Mouse (Mus musculus) hindbrain, embryonic 13.5 days (tissue): ENCODE measurements around the gene Arhgap18. TPM values are rescaled to one million over a fixed set of nuclear protein-coding genes. Genes with fewer than 3 reads are reported as not detected.

ENCODE experiments used
- ATAC-seq: fragments of 200-750 bp; cut with Nextera tagmentation; 2 replicates; pipeline ENCODE4 v1.8.0; 2017; ENCODE audit warnings: moderate TSS enrichment; ENCODE audit not compliant: low FRiP score
- H3K27ac ChIP-seq: fragments of 300-500 bp; sonication (generic); 2 replicates; pipeline ENCODE4 v1.5.1; 2015; ENCODE audit warnings: inconsistent platforms, mild to moderate bottlenecking, moderate library complexity
- H3K27me3 ChIP-seq: fragments of 300-500 bp; sonication (generic); 2 replicates; pipeline ENCODE4 v1.6.1; 2015; ENCODE audit warnings: mild to moderate bottlenecking, inconsistent platforms
- H3K36me3 ChIP-seq: fragments of 300-500 bp; sonication (generic); 2 replicates; pipeline ENCODE4 v1.6.1; 2015; ENCODE audit warnings: mild to moderate bottlenecking, inconsistent platforms
- H3K4me1 ChIP-seq: fragments of 300-500 bp; sonication (generic); replicated peaks from 2 replicates; pipeline ENCODE4 v1.6.1; 2015; ENCODE audit warnings: inconsistent platforms
- H3K4me2 ChIP-seq: fragments of 300-500 bp; sonication (generic); 2 replicates; pipeline ENCODE4 v1.6.1; 2015; ENCODE audit warnings: inconsistent platforms, mild to moderate bottlenecking, moderate library complexity
- H3K4me3 ChIP-seq: fragments of 300-500 bp; sonication (generic); 2 replicates; pipeline ENCODE4 v1.5.1; 2015; ENCODE audit warnings: mild to moderate bottlenecking, inconsistent platforms
- H3K9ac ChIP-seq: fragments of 300-500 bp; sonication (generic); 2 replicates; pipeline ENCODE4 v1.6.1; 2015; ENCODE audit warnings: mild to moderate bottlenecking, inconsistent platforms
- H3K9me3 ChIP-seq: fragments of 300-500 bp; sonication (generic); 2 replicates; pipeline ENCODE4 v1.6.1; 2016; ENCODE audit warnings: inconsistent platforms
- WGBS: fragments of 180-500 bp; shearing (Covaris S2); methylation state at CpG from one replicate; pipeline ENCODE4 v1.1.7; 2015; 5-methylcytosine and 5-hydroxymethylcytosine counted together
- polyA plus RNA-seq: library from polyadenylated mRNA; unstranded; fragments of >200 nt; fragmentation: Nextera tagmentation; extraction: Ambion mirVana; gene quantifications from 2 replicates; pipeline ENCODE4 v1.2.1, GENCODE M21; 2015

Gene Arhgap18
- polyA plus RNA-seq, 1 experiment from 2014 or later = 14.0 TPM

DNA sequence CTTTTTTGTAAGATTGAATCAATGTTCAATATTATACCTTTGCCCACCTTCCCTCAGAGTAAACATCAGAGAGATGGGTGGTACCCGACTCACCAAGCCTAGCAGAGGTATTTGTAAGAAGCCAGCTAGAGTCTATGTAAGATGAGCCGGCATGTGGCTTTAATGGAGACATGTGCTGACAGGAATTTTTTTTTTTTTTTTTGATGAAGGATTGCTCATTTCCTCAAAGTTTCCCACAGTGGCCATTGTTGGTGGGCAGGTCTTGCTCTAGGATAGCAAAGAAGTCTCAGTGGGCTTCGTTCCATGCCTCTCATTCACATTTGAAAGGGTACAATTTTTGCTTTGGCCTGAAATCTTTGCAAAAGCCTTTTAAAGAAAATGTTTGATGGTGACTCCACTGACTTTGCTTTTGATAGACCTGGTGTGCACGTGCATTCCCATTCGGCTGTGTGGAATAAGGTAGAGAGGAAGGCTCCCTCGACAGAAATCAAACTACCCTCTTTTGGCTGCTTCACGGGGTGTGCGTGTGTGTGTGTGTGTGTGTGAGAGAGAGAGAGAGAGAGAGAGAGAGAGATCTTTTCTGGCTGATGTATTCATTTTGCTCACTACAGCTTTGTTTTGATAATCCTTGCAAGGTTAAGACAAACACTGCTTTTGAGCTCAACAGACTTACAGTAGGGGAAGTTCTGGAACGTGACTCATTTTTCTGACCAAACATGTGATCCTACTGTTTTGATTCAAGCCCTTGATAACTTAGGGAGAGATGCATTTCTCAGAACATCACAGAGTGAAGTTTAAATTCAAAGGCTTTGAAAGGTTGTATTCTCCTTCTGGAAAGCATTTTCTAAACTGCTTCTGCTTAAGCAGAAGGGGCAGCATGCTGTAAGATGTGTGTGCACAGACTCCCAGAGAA is 9.0 kb downstream of the Arhgap18 start:
- no peak overlapping the region for H3K4me3 ChIP-seq
- no peaks in the 10 kb centered on the region for H3K9me3 ChIP-seq
- no peak for ATAC-seq
- WGBS = 81% methylated on average over 9 of the region's 9 CpGs
- H3K27ac ChIP-seq = no peak overlapping the region
- no peaks in the 10 kb centered on the region for H3K4me1 ChIP-seq
- H3K4me2 ChIP-seq = no peak overlapping the region
- H3K27me3 ChIP-seq = no peaks in the 10 kb centered on the region
- no peaks in the 10 kb centered on the region for H3K36me3 ChIP-seq
- H3K9ac ChIP-seq = no peak overlapping the region

DNA sequence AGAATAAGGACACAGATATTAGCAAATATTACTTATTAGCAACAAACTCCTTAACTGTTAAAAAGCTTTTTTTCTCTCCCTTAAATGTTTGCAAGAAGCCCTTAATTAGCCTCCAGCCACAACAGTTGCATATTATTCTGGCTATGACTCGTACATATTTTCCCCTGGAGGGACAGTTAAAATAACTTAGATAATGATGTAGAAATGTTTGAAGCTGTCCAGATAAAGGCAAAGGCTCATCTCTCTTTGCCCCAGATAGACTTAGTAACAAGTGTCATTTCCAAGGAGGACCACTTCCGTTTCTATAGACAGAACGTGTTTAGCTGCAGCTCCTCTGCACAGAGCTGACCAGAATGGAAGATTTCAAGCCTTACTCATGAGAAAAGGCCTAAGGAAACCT is 14.0 kb downstream of the Arhgap18 start:
- ATAC-seq = no peak
- H3K27me3 ChIP-seq = no peaks in the 10 kb centered on the region
- 87% methylated on average over 3 of the region's 3 CpGs for WGBS
- no peaks in the 10 kb centered on the region for H3K9me3 ChIP-seq
- H3K4me3 ChIP-seq = no peak overlapping the region
- no peak overlapping the region for H3K27ac ChIP-seq
- no peaks in the 10 kb centered on the region for H3K4me1 ChIP-seq
- H3K4me2 ChIP-seq = no peak overlapping the region
- H3K9ac ChIP-seq = no peak overlapping the region
- no peaks in the 10 kb centered on the region for H3K36me3 ChIP-seq

DNA sequence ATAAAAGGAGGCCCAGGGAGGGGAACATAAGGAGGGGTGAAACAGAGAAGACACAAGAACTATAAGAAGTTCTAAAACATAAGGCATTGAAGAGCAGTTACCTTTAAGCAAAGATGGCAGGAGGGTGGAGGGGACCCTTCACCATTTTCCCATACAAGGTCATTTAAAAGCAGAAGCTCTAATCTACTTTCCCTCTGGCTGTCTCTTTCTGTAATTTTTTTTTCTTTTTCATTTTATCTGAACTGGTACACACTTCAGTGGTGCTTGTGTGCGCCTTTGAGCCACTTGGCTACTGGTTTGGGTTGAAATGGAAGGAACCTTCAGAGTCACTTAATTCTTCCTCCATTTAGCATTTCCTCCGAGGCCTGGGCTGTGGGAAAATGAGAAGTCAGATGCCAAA is 15.7 kb downstream of the Arhgap18 start:
- ATAC-seq = no peak
- Histone ChIP-seq H3K9ac (no peak overlapping the region), H3K4me2 (no peak overlapping the region), H3K4me1 (peaks cover 11% of the 10 kb centered on the region), H3K4me3 (no peak overlapping the region), H3K36me3 (no peaks in the 10 kb centered on the region), H3K27me3 (no peaks in the 10 kb centered on the region), H3K9me3 (no peaks in the 10 kb centered on the region), H3K27ac (no peak overlapping the region)
- 86% methylated on average over 2 of the region's 2 CpGs for WGBS

DNA sequence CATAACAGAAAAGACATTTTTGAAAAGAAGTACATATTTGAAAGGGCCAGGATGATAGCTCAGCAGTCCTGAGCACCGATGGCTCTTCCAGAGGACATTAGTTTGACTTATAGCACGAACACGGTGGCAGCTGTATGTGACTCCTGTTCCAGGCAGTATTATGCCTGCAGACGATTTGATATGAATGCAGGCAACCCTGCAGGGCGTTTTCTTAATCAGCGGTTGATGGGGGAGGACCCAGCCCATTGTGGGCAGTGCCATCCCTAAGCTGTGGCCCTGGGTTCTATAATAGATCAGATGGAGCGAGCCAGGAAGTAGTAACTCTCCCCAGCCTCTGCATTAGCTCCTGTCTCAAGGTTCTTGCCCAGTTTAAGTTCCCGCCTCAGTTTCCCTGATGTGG is 16.8 kb downstream of the Arhgap18 start:
- Histone ChIP-seq H3K27me3 (no peaks in the 10 kb centered on the region), H3K9ac (no peak overlapping the region), H3K9me3 (no peaks in the 10 kb centered on the region), H3K36me3 (no peaks in the 10 kb centered on the region), H3K4me1 (peaks cover 14% of the 10 kb centered on the region), H3K4me2 (no peak overlapping the region), H3K27ac (no peak overlapping the region), H3K4me3 (no peak overlapping the region)
- 81% methylated on average over 8 of the region's 8 CpGs for WGBS
- no peak for ATAC-seq

DNA sequence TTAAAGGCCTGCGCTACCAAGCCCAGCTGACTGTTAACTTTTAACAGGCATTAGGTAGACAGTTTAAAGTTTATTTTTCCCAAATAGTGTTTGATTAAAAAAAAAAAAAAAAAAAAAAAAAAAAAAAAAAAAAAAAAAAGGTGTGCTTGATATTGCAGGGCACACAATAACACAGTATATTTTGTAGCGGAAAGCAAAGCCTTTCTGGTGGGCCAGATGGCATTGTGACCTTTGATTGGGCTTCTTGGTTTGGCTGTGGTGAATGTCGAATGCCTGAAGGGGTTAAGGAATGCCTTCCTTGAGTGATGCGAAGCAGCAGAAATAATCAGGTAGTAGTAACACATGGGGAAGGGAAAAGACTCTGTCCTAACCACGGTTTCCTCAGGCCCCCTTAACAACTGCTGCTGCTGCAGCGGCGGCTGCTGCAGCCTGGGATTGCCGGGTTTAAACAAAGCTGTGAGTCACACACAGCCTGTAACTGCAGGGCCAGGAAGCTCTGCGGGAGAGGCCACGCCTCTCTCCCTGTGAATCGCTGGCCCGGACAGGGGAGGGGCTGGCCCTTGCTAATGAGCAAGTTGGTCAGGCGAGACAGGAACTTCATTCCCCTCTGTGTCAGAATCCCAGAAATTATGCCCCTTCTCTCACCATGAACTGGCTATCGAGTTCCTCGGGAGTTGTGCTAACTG is 18.9 kb downstream of the Arhgap18 start:
- Histone ChIP-seq H3K4me2 (peak overlapping the region; percentile 82), H3K36me3 (no peaks in the 10 kb centered on the region), H3K9me3 (no peaks in the 10 kb centered on the region), H3K4me1 (peaks cover 14% of the 10 kb centered on the region), H3K27me3 (no peaks in the 10 kb centered on the region), H3K9ac (peak overlapping the region; percentile 73), H3K4me3 (peak overlapping the region; percentile 55), H3K27ac (peak overlapping the region; percentile 86)
- WGBS = 7% methylated on average over 15 of the region's 15 CpGs
- ATAC-seq = peak; percentile 96

DNA sequence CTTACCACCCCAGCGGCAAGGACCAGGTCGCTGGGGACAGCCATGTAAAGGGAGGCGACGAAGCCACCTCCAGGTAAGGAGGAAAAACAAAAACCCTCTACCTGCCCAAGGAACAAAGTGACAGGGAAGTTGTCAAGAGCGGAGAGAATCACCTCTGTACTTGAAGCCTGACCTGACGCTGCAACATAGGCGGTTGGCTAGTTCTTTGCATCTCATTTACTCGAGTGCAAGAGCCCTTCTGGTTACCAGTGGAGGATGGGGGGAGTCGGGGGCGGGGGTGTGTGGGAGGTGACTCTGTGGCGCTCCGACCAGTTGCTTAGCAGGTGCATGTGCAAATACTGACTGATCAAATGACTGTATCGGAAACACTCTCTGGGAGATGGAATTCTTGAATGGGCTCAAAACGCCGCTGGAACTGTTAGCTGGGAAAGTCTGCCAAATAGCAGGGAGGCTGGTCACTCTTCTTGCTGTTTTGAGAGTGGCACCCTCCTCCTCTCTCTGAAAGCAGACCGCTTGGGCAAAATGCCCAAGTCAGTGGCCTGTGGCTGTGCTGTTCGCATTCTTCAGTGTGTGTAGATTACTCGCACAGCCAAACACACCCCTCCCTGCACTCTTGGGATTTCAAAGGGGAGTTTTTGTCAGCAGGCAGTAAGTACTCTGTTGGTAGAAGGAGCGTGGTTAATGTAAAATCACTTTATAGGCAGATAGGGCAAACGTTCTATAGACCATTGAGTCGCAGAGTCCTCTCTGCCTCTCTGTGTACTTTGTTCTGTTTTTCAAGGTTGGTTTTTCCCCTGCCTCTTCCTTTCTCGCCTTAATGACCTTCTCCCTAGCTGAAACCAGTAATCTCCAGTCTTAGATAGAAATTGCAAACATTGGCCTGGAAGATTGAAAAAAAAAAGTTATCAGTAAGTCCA is 19.7 kb downstream of the Arhgap18 start:
- peak; percentile 89 for ATAC-seq
- Histone ChIP-seq H3K9me3 (no peaks in the 10 kb centered on the region), H3K4me2 (peak overlapping the region; percentile 82), H3K4me3 (peak overlapping the region; percentile 55), H3K4me1 (peaks cover 14% of the 10 kb centered on the region), H3K36me3 (no peaks in the 10 kb centered on the region), H3K9ac (peak overlapping the region; percentile 73), H3K27ac (peak overlapping the region; percentile 86), H3K27me3 (no peaks in the 10 kb centered on the region)
- 1% methylated on average over 22 of the region's 22 CpGs for WGBS

DNA sequence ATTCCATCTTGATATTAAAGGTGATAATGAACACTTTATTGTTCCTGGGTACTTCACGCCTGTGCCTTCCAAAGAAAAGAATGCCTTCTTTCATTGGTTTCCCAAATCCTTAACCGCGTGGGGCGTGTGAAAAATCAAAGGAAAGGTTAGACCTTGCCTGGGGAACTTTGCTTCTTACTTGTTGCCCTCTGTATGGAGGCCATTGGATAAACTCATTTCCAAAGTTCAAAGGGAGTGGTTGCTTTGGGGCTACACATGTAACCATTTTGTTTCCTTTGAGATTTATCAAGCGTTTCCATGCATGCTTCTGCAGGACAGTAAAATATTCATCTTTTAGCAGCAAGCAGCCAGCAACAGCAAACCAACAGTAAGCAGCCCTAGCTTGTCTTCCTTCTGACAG is 20.3 kb downstream of the Arhgap18 start:
- Histone ChIP-seq H3K4me1 (peaks cover 14% of the 10 kb centered on the region), H3K9ac (peak overlapping the region; percentile 73; the same call in 1 of the 2 replicates), H3K36me3 (no peaks in the 10 kb centered on the region), H3K27me3 (no peaks in the 10 kb centered on the region), H3K9me3 (no peaks in the 10 kb centered on the region), H3K4me2 (peak overlapping the region; percentile 82), H3K27ac (peak overlapping the region; percentile 86; the same call in 1 of the 2 replicates), H3K4me3 (peak overlapping the region; percentile 55)
- no peak for ATAC-seq
- 34% methylated on average over 5 of the region's 5 CpGs for WGBS

DNA sequence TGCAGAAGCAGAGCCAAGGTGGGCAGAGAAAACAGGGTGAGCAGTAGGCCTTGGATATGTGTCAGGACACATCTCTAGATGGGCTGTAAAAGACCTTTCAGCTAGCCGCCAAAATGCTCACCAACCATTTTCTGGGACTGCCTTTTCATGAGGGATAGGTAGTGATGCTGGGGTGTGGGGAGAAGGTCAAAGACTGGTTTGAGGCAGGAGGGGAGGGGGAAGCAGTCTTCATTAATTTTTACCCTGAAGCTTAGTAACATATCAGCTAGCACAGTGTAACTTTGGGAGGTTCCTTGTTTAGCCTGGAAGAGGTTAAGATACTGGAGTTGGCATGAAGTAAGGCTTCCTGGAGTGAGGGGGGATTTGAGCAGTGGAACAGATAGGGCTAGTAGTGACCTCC is 21.0 kb downstream of the Arhgap18 start:
- Histone ChIP-seq H3K36me3 (no peaks in the 10 kb centered on the region), H3K9me3 (no peaks in the 10 kb centered on the region), H3K9ac (no peak overlapping the region), H3K4me1 (peaks cover 14% of the 10 kb centered on the region), H3K27ac (0 out of 2 replicates have a peak overlapping the region, but pooled peaks have one; percentile 86), H3K4me2 (peak overlapping the region; percentile 82), H3K27me3 (no peaks in the 10 kb centered on the region), H3K4me3 (0 out of 2 replicates have a peak overlapping the region, but pooled peaks have one; percentile 55)
- ATAC-seq = no peak
- 77% methylated on average over 1 of the region's 1 CpGs for WGBS

DNA sequence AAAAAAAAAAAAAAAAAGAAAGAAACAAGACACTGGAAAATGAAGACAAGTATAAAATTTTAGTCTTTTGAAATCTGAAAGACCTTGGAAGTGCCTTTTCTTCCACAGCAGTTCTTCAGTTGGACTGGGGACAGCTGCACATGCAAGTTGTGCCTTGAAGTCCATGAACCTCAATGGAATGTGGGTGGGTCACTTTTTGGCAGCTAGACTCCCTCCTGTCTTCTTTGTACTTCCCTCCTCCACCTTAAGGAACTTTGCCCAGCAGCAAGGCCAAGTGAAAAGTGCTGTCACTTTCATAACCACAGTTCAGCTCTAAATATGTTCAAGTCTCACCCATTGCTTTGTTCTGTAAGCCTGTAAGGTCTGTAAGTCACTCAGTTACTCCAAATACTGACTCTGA is 23.2 kb downstream of the Arhgap18 start:
- H3K4me3 ChIP-seq = no peak overlapping the region
- no peak overlapping the region for H3K4me2 ChIP-seq
- no peak overlapping the region for H3K27ac ChIP-seq
- H3K9me3 ChIP-seq = no peaks in the 10 kb centered on the region
- no peaks in the 10 kb centered on the region for H3K27me3 ChIP-seq
- H3K9ac ChIP-seq = no peak overlapping the region
- peaks cover 14% of the 10 kb centered on the region for H3K4me1 ChIP-seq
- H3K36me3 ChIP-seq = no peaks in the 10 kb centered on the region
- ATAC-seq = no peak

DNA sequence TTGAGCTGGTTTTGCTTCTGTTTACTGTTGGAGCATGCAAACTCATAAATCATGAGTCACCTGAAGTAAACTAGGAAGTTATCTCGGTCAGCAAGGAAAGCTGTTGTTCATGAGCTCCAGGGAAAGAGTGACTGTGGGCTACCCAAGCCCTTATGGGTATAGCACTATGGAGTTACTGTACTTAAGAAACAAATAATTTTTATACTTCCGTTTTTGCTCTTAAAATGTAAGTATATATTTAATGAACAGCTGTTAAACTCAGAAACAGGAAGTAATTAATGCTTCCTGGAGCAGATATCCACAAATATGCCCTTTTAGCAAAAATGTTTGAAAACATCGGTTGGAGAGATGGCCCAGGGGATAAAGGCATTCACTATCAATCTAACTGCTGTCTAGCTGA is 27.4 kb downstream of the Arhgap18 start:
- no peaks in the 10 kb centered on the region for H3K27me3 ChIP-seq
- H3K27ac ChIP-seq = no peak overlapping the region
- no peak overlapping the region for H3K4me2 ChIP-seq
- H3K9me3 ChIP-seq = no peaks in the 10 kb centered on the region
- H3K4me3 ChIP-seq = no peak overlapping the region
- ATAC-seq = no peak
- no peaks in the 10 kb centered on the region for H3K36me3 ChIP-seq
- no peaks in the 10 kb centered on the region for H3K4me1 ChIP-seq
- WGBS = 85% methylated on average over 3 of the region's 3 CpGs
- H3K9ac ChIP-seq = no peak overlapping the region

DNA sequence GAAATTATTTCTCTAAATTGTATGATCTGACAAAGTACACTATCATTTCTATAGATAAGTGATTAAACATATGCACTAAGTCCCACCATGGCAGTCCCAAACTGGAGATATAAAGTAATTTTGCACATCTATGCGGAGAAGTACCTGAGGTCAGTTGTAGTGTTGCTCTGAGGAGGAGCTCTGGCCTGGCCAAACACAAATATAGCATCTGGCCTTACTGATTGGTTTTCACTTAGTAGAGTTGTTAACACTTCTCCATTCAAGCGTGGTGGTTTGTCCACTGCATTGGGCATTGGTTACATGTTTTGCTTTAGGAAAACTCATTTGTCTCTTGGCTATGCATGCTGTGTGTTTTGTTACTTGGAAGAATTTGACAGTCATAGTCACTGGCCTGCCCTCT is 36.5 kb downstream of the Arhgap18 start:
- Histone ChIP-seq H3K4me2 (no peak overlapping the region), H3K36me3 (no peaks in the 10 kb centered on the region), H3K27ac (no peak overlapping the region), H3K9ac (no peak overlapping the region), H3K9me3 (no peaks in the 10 kb centered on the region), H3K4me1 (no peaks in the 10 kb centered on the region), H3K4me3 (no peak overlapping the region), H3K27me3 (no peaks in the 10 kb centered on the region)
- 94% methylated on average over 2 of the region's 2 CpGs for whole genome bisulfite sequencing
- ATAC-seq = no peak

DNA sequence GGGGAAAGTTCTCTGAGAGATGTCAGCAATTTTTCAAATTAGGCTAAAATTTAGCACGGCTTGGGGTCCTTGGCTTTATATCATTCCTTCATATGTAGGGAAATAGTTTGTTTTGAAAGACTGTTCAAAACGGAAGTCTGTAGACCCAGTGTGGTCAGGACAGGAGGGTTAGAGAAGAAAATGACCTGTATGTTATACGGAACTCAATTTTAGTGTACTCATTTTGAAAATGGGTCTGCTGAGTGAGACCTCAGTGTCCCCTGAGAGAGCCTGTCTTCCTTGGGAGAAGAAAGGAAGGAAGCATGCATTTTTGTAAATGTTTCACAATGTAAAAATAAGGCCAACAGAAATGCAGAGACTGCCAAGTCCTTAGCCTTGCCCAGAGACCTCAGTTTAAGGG is 38.6 kb downstream of the Arhgap18 start:
- no peak for ATAC-seq
- no peaks in the 10 kb centered on the region for H3K36me3 ChIP-seq
- 90% methylated on average over 3 of the region's 3 CpGs for WGBS
- no peak overlapping the region for H3K27ac ChIP-seq
- H3K4me1 ChIP-seq = 0 out of 2 replicates have a peak, but pooled peaks cover 5% of the 10 kb centered on the region
- H3K4me2 ChIP-seq = no peak overlapping the region
- H3K9ac ChIP-seq = no peak overlapping the region
- no peaks in the 10 kb centered on the region for H3K27me3 ChIP-seq
- no peaks in the 10 kb centered on the region for H3K9me3 ChIP-seq
- no peak overlapping the region for H3K4me3 ChIP-seq
